ENCODE assay signal across 7 mouse cellular contexts in the genomic region with DNA sequence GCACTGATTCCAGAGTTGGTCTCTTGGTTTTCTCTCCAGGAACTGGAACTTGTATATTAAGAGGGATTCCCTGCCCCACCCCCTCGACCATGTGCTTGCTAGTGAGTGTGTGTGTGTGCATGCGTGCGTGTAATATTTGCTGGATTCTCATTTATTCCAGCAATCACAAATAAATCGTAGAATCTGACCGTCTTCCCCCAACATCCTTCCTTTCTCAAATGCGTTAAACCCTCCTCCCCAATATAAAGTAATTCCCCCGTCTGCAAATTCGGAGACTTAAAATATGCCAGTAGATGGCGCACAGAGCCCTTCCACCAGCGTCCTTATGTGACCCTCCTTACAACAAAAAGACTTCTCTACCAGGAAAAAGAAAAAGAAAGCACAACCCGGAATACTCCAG. TPM values are rescaled to one million over a fixed set of nuclear protein-coding genes. Genes with fewer than 3 reads are reported as not detected.
DNase-seq lines count a peak whose midpoint lies in the region; ATAC-seq and TF ChIP-seq lines count a peak whose summit lies in the region.

No protein-coding gene starts in this region.

- no peak for DNase-seq in G1E (ENCODE audit: low spot score)
- peak; percentile 48 to 69 for DNase-seq in adrenal gland, postnatal 36 days
- DNase-seq in forebrain, embryonic 11.5 days (ENCODE audit: low spot score), result peak; percentile 70
- peak; percentile 78 for DNase-seq in hindbrain, embryonic 11.5 days (ENCODE audit: low spot score)
- DNase-seq in layer of hippocampus, postnatal 10 days (ENCODE audit: low spot score in 2 of 2), result peak; percentile 40 to 66
- peak; percentile 72 for DNase-seq in lung, postnatal 14 days
- peak; percentile 31 for DNase-seq in right cerebral cortex, postnatal 14 days

- TF ChIP-seq CTCF in G1E (IDR thresholded peaks at IDR 0.05; ENCODE audit: low read depth, low read length), result peak; percentile 35; the same call in 1 of the 2 replicates

- peak overlapping the region; percentile 89; the same call in 1 of the 2 replicates for H3K4me3 ChIP-seq in G1E (ENCODE audit: low read depth, low read length)
- 0 out of 2 replicates have a peak overlapping the region, but pooled peaks have one; percentile 1 for H3K4me3 ChIP-seq in forebrain, embryonic 11.5 days (ENCODE audit: low read depth, low read length)
- 0 out of 2 replicates have a peak overlapping the region, but pooled peaks have one; percentile 4 for H3K4me3 ChIP-seq in hindbrain, embryonic 11.5 days (ENCODE audit: low read depth, low read length)

- H3K4me2 ChIP-seq in forebrain, embryonic 11.5 days (ENCODE audit: low read depth, low read length, severe bottlenecking), result peak overlapping the region; percentile 37; the same call in 1 of the 2 replicates
- peak overlapping the region; percentile 77; the same call in 1 of the 2 replicates for H3K4me2 ChIP-seq in hindbrain, embryonic 11.5 days (replicated peaks; ENCODE audit: low read depth, low read length)

- H3K9me3 ChIP-seq in G1E (replicated peaks), result no peaks in the 10 kb centered on the region
- H3K9me3 ChIP-seq in forebrain, embryonic 11.5 days (ENCODE audit: control insufficient read depth, low read length), result no peaks in the 10 kb centered on the region
- no peaks in the 10 kb centered on the region for H3K9me3 ChIP-seq in hindbrain, embryonic 11.5 days (ENCODE audit: control insufficient read depth, low read length)

- H3K27me3 ChIP-seq in G1E (ENCODE audit: insufficient read depth, low read length), result no peaks in the 10 kb centered on the region
- peaks cover 2% of the 10 kb centered on the region; the same call in 1 of the 2 replicates for H3K27me3 ChIP-seq in forebrain, embryonic 11.5 days (ENCODE audit: control insufficient read depth, insufficient read depth, low read length)
- peaks cover 13% of the 10 kb centered on the region for H3K27me3 ChIP-seq in hindbrain, embryonic 11.5 days (ENCODE audit: control insufficient read depth, insufficient read depth, low read length)

- H3K36me3 ChIP-seq in G1E (replicated peaks), result peaks cover 7% of the 10 kb centered on the region
- no peaks in the 10 kb centered on the region for H3K36me3 ChIP-seq in forebrain, embryonic 11.5 days (ENCODE audit: control insufficient read depth, insufficient read depth, low read length)
- no peaks in the 10 kb centered on the region for H3K36me3 ChIP-seq in hindbrain, embryonic 11.5 days (ENCODE audit: control insufficient read depth, insufficient read depth, low read length)

- no peak for ATAC-seq in G1E (ENCODE audit: extremely low read depth, insufficient number of reproducible peaks, low FRiP score, poor library complexity, severe bottlenecking)
- ATAC-seq in forebrain, embryonic 11.5 days (replicated peaks; ENCODE audit: low FRiP score), result no peak
- ATAC-seq in hindbrain, embryonic 11.5 days (ENCODE audit: low FRiP score), result no peak

- WGBS in forebrain, embryonic 11.5 days, result 1% methylated on average over 11 of the region's 11 CpGs
- 1% methylated on average over 11 of the region's 11 CpGs for WGBS in hindbrain, embryonic 11.5 days

- peaks cover 39% of the 10 kb centered on the region for H3K4me1 ChIP-seq in G1E (ENCODE audit: insufficient read depth, low read depth, low read length)
- H3K4me1 ChIP-seq in forebrain, embryonic 11.5 days (replicated peaks; ENCODE audit: control insufficient read depth, insufficient read depth, low read length), result no peaks in the 10 kb centered on the region
- H3K4me1 ChIP-seq in hindbrain, embryonic 11.5 days (replicated peaks; ENCODE audit: control insufficient read depth, insufficient read depth, low read length), result no peaks in the 10 kb centered on the region; the same call in 1 of the 2 replicates

- no peak overlapping the region for H3K9ac ChIP-seq in forebrain, embryonic 11.5 days (ENCODE audit: low read length)
- no peak overlapping the region for H3K9ac ChIP-seq in hindbrain, embryonic 11.5 days (ENCODE audit: low read depth, low read length)

- no peak overlapping the region for H3K27ac ChIP-seq in forebrain, embryonic 11.5 days (ENCODE audit: low read depth, low read length)
- no peak overlapping the region for H3K27ac ChIP-seq in hindbrain, embryonic 11.5 days (ENCODE audit: low read depth, low read length)

RNA-seq across cellular contexts. Expression of gene Mllt3, which starts 2.2 kb away (rescaled TPM):
- total RNA-seq in G1E (2014; fragmentation: Nextera tagmentation) (105 and 123 TPM in 2 replicates), G1E (2017) (79.6 and 97.8 TPM in 2 replicates)
- 10.6 and 12.1 TPM in 2 replicates for polyA plus RNA-seq in G1E (2012)
- total RNA-seq in adrenal gland, postnatal 36 days (2021), result 10 to 100 TPM; 23.0 to 24.9 TPM
- 65.7 and 70.8 TPM in 2 replicates for polyA plus RNA-seq in forebrain, embryonic 11.5 days (2014; fragmentation: Nextera tagmentation; extraction: Ambion mirVana)
- 58.5 and 73.2 TPM in 2 replicates for polyA plus RNA-seq in hindbrain, embryonic 11.5 days (2014; fragmentation: Nextera tagmentation; extraction: Ambion mirVana)
- 10 to 100 TPM; 46.7 to 49.5 TPM for total RNA-seq in layer of hippocampus, postnatal 10 days (2021)

RNA-seq across cellular contexts. Expression of gene Focad, which starts 59.1 kb away (rescaled TPM):
- total RNA-seq in G1E (2014; fragmentation: Nextera tagmentation), result 31.6 and 31.7 TPM in 2 replicates
- total RNA-seq in G1E (2017), result 21.4 and 21.6 TPM in 2 replicates
- polyA plus RNA-seq in G1E (2012), result 4.3 and 5.2 TPM in 2 replicates
- total RNA-seq in adrenal gland, postnatal 36 days (2021), result 10 to 100 TPM; 25.8 to 26.3 TPM
- polyA plus RNA-seq in forebrain, embryonic 11.5 days (2014; fragmentation: Nextera tagmentation; extraction: Ambion mirVana), result 17.7 and 18.2 TPM in 2 replicates
- polyA plus RNA-seq in hindbrain, embryonic 11.5 days (2014; fragmentation: Nextera tagmentation; extraction: Ambion mirVana), result 14.6 and 17.7 TPM in 2 replicates
- total RNA-seq in layer of hippocampus, postnatal 10 days (2021), result 10 to 100 TPM; 59.6 to 68.2 TPM

Comparison
In these comparisons a context has a peak if more than half of its experiments do, and no peak if none do; other contexts are left out.
1. H3K4me3 ChIP-seq: peak in every context shown above with its lines; median percentile 89 in G1E; 4 in hindbrain, embryonic 11.5 days; 1 in forebrain, embryonic 11.5 days.